Mouse (Mus musculus): ENCODE measurements around the gene Fam3b.

DNA sequence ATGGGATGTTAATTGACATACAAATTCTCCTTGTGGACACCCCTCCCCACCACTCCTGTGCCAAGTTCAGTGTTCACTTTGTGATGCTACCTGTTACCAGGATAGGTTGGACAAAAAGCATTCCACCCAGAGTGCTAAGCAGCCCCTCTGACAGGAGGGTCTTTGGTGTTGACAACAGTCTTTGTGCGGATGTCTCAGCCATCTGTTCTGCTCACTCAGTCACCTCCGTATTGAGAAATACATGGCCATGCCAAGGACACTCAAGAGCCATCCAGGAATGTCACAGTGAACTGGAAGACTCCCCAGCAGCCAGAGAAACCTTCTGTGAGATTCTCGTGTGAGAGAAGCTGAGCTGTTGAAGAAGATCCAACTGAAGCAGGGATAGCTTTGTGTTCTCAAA is 76.4 kb downstream of the Fam3b start:
- TF ChIP-seq CTCF (IDR thresholded peaks at IDR 0.05; ENCODE audit: extremely low read depth, insufficient read length, insufficient replicate concordance, low read depth, low read length), result no peak
- TF ChIP-seq POLR2A (IDR thresholded peaks at IDR 0.05; ENCODE audit: low read depth, low read length), result no peak
